Mouse (Mus musculus) forebrain, postnatal 0 days (tissue): ENCODE measurements around the gene Meltf. TPM values are rescaled to one million over a fixed set of nuclear protein-coding genes. Genes with fewer than 3 reads are reported as not detected.
A peak's percentile ranks its signal among the peaks of the same experiment; 100 is the strongest.
"Not testable (repeated sequence)": the region's sequence is repeated elsewhere in the genome, so short reads cannot be mapped to it uniquely, and the experiment has no call there.

Experiments
- ATAC-seq: fragments of 200-750 bp; cut with Nextera tagmentation; 2 replicates; pipeline ENCODE4 v1.8.0; 2017; ENCODE audit warnings: mild to moderate bottlenecking, moderate library complexity
- DNase-seq: peaks from one replicate; pipeline ENCODE4 v3.0.0-alpha.2; 2015
- H3K27ac ChIP-seq: fragments of 300-500 bp; sonication (generic); 2 replicates; pipeline ENCODE4 v1.5.1; 2014; ENCODE audit warnings: low read depth, mild to moderate bottlenecking, antibody characterized with exemption, low read length, moderate library complexity, mixed read lengths
- H3K27me3 ChIP-seq: fragments of 300-500 bp; sonication (generic); 2 replicates; pipeline ENCODE4 v1.6.1; 2014; ENCODE audit warnings: mild to moderate bottlenecking, low read length, mixed read lengths; ENCODE audit not compliant: insufficient read depth
- H3K36me3 ChIP-seq: fragments of 300-500 bp; sonication (generic); 2 replicates; pipeline ENCODE4 v1.6.1; 2014; ENCODE audit warnings: mild to moderate bottlenecking, moderate library complexity; ENCODE audit not compliant: insufficient read depth
- H3K4me1 ChIP-seq: fragments of 300-500 bp; sonication (generic); 2 replicates; pipeline ENCODE4 v1.6.1; 2014; ENCODE audit warnings: antibody characterized with exemption; ENCODE audit not compliant: insufficient read depth
- H3K4me2 ChIP-seq: fragments of 300-500 bp; sonication (generic); 2 replicates; pipeline ENCODE4 v1.6.1; 2014; ENCODE audit warnings: low read depth, mild to moderate bottlenecking, moderate library complexity
- H3K4me3 ChIP-seq: fragments of 300-500 bp; sonication (generic); 2 replicates; pipeline ENCODE4 v1.5.1; 2014; ENCODE audit warnings: low read depth, low read length, mixed read lengths
- H3K9ac ChIP-seq: fragments of 300-500 bp; sonication (generic); 2 replicates; pipeline ENCODE4 v1.6.1; 2014; ENCODE audit warnings: mild to moderate bottlenecking
- H3K9me3 ChIP-seq: fragments of 300-500 bp; sonication (generic); 2 replicates; pipeline ENCODE4 v1.6.1; 2016; ENCODE audit warnings: low read length
- CTCF ChIP-seq: sonication (generic); IDR thresholded peaks from 2 replicates; pipeline ENCODE4 v1.5.1; 2016; ENCODE audit warnings: antibody characterized with exemption, control low read depth, low read depth
- WGBS: fragments of 180-500 bp; shearing (Covaris S2); extraction: QIAGEN DNeasy Blood & Tissue Kit; methylation state at CpG from one replicate; pipeline ENCODE4 v1.1.7; 2014; 5-methylcytosine and 5-hydroxymethylcytosine counted together
- polyA plus RNA-seq: library from polyadenylated mRNA; unstranded; fragments of >200 nt; fragmentation: Nextera tagmentation; extraction: Ambion mirVana; gene quantifications from 2 replicates; pipeline ENCODE4 v1.2.1, GENCODE M21; 2015
- total RNA-seq: library from RNA; depleted of rRNA; stranded (reverse); fragments of >200 nt; gene quantifications from 2 replicates; pipeline ENCODE4 v1.2.3, GENCODE M21; 2014; rRNA removed

The Meltf gene
- total and polyA plus RNA-seq, 2 experiments from 2014 or later = 0.23 to 0.67 TPM

- no peaks in the 10 kb centered on the region for H3K27me3 ChIP-seq
- no peak overlapping the region for H3K4me3 ChIP-seq
- no peak overlapping the region for H3K9ac ChIP-seq
- 0 out of 2 replicates have a peak overlapping the region, but pooled peaks have one; percentile 13 for H3K4me2 ChIP-seq
- ATAC-seq = peak; percentile 39; the same call in 1 of the 2 replicates
- 8% methylated on average over 10 of the region's 10 CpGs for WGBS
- peaks cover 16% of the 10 kb centered on the region for H3K4me1 ChIP-seq
- no peak overlapping the region for H3K27ac ChIP-seq
- peak; percentile 80 for DNase-seq
- peak; percentile 88 for TF ChIP-seq CTCF
- peaks cover 6% of the 10 kb centered on the region; the same call in 1 of the 2 replicates for H3K36me3 ChIP-seq
- no peaks in the 10 kb centered on the region for H3K9me3 ChIP-seq
Observed at GRCm38 (mm10) chr16:31943980-31944379, 65.4 kb downstream of the Meltf start.

GRCm38 (mm10) chr16:31944698-31945255 lies 66.2 kb downstream of the Meltf start:
- no peak overlapping the region for H3K9ac ChIP-seq
- peaks cover 6% of the 10 kb centered on the region; the same call in 1 of the 2 replicates for H3K36me3 ChIP-seq
- DNase-seq = no peak
- H3K4me3 ChIP-seq = no peak overlapping the region
- no peaks in the 10 kb centered on the region for H3K27me3 ChIP-seq
- no peak for TF ChIP-seq CTCF
- ATAC-seq = no peak
- no peaks in the 10 kb centered on the region for H3K9me3 ChIP-seq
- peaks cover 16% of the 10 kb centered on the region for H3K4me1 ChIP-seq
- no peak overlapping the region for H3K27ac ChIP-seq
- 81% methylated on average over 12 of the region's 12 CpGs for WGBS
- no peak overlapping the region for H3K4me2 ChIP-seq

- Histone ChIP-seq H3K4me1 (peaks cover 16% of the 10 kb centered on the region), H3K9ac (no peak overlapping the region), H3K27me3 (no peaks in the 10 kb centered on the region), H3K4me2 (no peak overlapping the region), H3K36me3 (peaks cover 6% of the 10 kb centered on the region; the same call in 1 of the 2 replicates), H3K27ac (no peak overlapping the region), H3K9me3 (no peaks in the 10 kb centered on the region), H3K4me3 (no peak overlapping the region)
- TF ChIP-seq CTCF = no peak
- WGBS = 85% methylated on average over 6 of the region's 6 CpGs
- ATAC-seq (no peak), DNase-seq (no peak)
Observed at GRCm38 (mm10) chr16:31945372-31945771, 66.8 kb downstream of the Meltf start.

GRCm38 (mm10) chr16:31945986-31946385 lies 67.4 kb downstream of the Meltf start:
- Histone ChIP-seq H3K4me2 (0 out of 2 replicates have a peak overlapping the region, but pooled peaks have one; percentile 89), H3K4me1 (peaks cover 16% of the 10 kb centered on the region)
- not testable (repeated sequence) for DNase-seq, H3K27ac ChIP-seq, H3K27me3 ChIP-seq, H3K9me3 ChIP-seq, H3K36me3 ChIP-seq, H3K9ac ChIP-seq, H3K4me3 ChIP-seq, ATAC-seq
- WGBS = 88% methylated on average over 6 of the region's 6 CpGs

- H3K9ac ChIP-seq = peak overlapping the region; percentile 90
- no peak for TF ChIP-seq CTCF
- peak overlapping the region; percentile 93 for H3K4me3 ChIP-seq
- peaks cover 16% of the 10 kb centered on the region for H3K4me1 ChIP-seq
- H3K27me3 ChIP-seq = no peaks in the 10 kb centered on the region
- H3K9me3 ChIP-seq = no peaks in the 10 kb centered on the region
- ATAC-seq (no peak), DNase-seq (no peak)
- peak overlapping the region; percentile 89 for H3K4me2 ChIP-seq
- WGBS = 31% methylated on average over 8 of the region's 8 CpGs
- H3K27ac ChIP-seq = no peak overlapping the region; the same call in 1 of the 2 replicates
- H3K36me3 ChIP-seq = peaks cover 13% of the 10 kb centered on the region
Observed at GRCm38 (mm10) chr16:31947333-31947732, 68.7 kb downstream of the Meltf start.

- peak overlapping the region; percentile 89 for H3K4me2 ChIP-seq
- H3K27me3 ChIP-seq = no peaks in the 10 kb centered on the region
- ATAC-seq (peak; percentile 5; the same call in 1 of the 2 replicates), DNase-seq (no peak)
- H3K9ac ChIP-seq = peak overlapping the region; percentile 90
- H3K4me1 ChIP-seq = peaks cover 16% of the 10 kb centered on the region
- H3K4me3 ChIP-seq = peak overlapping the region; percentile 93
- peak overlapping the region; percentile 91 for H3K27ac ChIP-seq
- TF ChIP-seq CTCF = no peak
- peaks cover 13% of the 10 kb centered on the region for H3K36me3 ChIP-seq
- 0% methylated on average over 37 of the region's 38 CpGs for WGBS
- no peaks in the 10 kb centered on the region for H3K9me3 ChIP-seq
Observed at GRCm38 (mm10) chr16:31947901-31948316, 69.3 kb downstream of the Meltf start.

GRCm38 (mm10) chr16:31948345-31948774 lies 69.8 kb downstream of the Meltf start, which contains the start of the genes 0610012G03Rik and Ncbp2:
TSS of gene 0610012G03Rik (minus strand) at chr16:31948494.
TSS of gene Ncbp2 (plus strand) at chr16:31948513.
- Histone ChIP-seq H3K27me3 (no peaks in the 10 kb centered on the region), H3K4me1 (peaks cover 16% of the 10 kb centered on the region), H3K4me3 (peak within 1 kb of the TSS; percentile 93), H3K27ac (peak within 1 kb of the TSS; percentile 91), H3K9me3 (no peaks in the 10 kb centered on the region), H3K4me2 (peak within 1 kb of the TSS; percentile 89), H3K9ac (peak within 1 kb of the TSS; percentile 90), H3K36me3 (peaks cover 13% of the 10 kb centered on the region)
- peak; percentile 98 for DNase-seq
- under 1% methylated on average over 55 of the region's 55 CpGs for WGBS
- peak; percentile 95 for ATAC-seq
- TF ChIP-seq CTCF = peak; percentile 34

Other genes with a start within 250 kb of the Meltf start
- gene Dlg1, start 215.4 kb upstream of the Meltf start, total RNA-seq = 27.7 and 37.7 TPM in 2 replicates
- gene Dlg1, start 215.4 kb upstream of the Meltf start, polyA plus RNA-seq = 6.6 and 11.3 TPM in 2 replicates
- 1.4 and 4.1 TPM in 2 replicates for gene Pigz, start 55.0 kb downstream of the Meltf start, total RNA-seq
- gene Pigz, start 55.0 kb downstream of the Meltf start, polyA plus RNA-seq = 2.9 TPM in 2 replicates
- 81.0 and 95.7 TPM in 2 replicates for gene 0610012G03Rik, start 69.7 kb downstream of the Meltf start, total RNA-seq
- 151 and 177 TPM in 2 replicates for gene 0610012G03Rik, start 69.7 kb downstream of the Meltf start, polyA plus RNA-seq
- gene Ncbp2, start 69.7 kb downstream of the Meltf start, total RNA-seq = 29.9 and 39.3 TPM in 2 replicates
- gene Ncbp2, start 69.7 kb downstream of the Meltf start, polyA plus RNA-seq = 66.3 and 67.1 TPM in 2 replicates
- gene Senp5, start 124.5 kb downstream of the Meltf start, total RNA-seq = 27.2 and 29.5 TPM in 2 replicates
- gene Senp5, start 124.5 kb downstream of the Meltf start, polyA plus RNA-seq = 6.9 and 11.0 TPM in 2 replicates
- gene Pak2, start 200.5 kb downstream of the Meltf start, total RNA-seq = 35.9 and 41.1 TPM in 2 replicates
- gene Pak2, start 200.5 kb downstream of the Meltf start, polyA plus RNA-seq = 23.3 and 29.4 TPM in 2 replicates
- gene Pigx, start 220.9 kb downstream of the Meltf start, total RNA-seq = 71.7 and 102 TPM in 2 replicates
- gene Pigx, start 220.9 kb downstream of the Meltf start, polyA plus RNA-seq = 113 and 133 TPM in 2 replicates
- 43.6 and 51.5 TPM in 2 replicates for gene Cep19, start 221.0 kb downstream of the Meltf start, total RNA-seq
- 61.0 and 64.8 TPM in 2 replicates for gene Cep19, start 221.0 kb downstream of the Meltf start, polyA plus RNA-seq